Mouse (Mus musculus): ENCODE measurements at regions not wholly inside any gene's neighbourhood (a gene's known extent, or its start where the extent isn't known, plus 50 kb on each side); places are given as distances from the start of the nearest gene placed in this dataset.
A peak's percentile ranks its signal among the peaks of the same experiment; 100 is the strongest.

- H3K27me3 ChIP-seq = no peaks in the 10 kb centered on the region
- no peaks in the 10 kb centered on the region for H3K4me1 ChIP-seq (replicated peaks)
- no peak for ATAC-seq (ENCODE audit: insufficient number of reproducible peaks, insufficient read depth, low FRiP score, low TSS enrichment, low read depth)
- no peak overlapping the region for H3K4me2 ChIP-seq
- 49% methylated on average over 5 of the region's 5 CpGs for WGBS
- no peak overlapping the region for H3K9ac ChIP-seq (replicated peaks)
- no peak overlapping the region for H3K27ac ChIP-seq
- no peaks in the 10 kb centered on the region for H3K9me3 ChIP-seq
- H3K4me3 ChIP-seq (replicated peaks) = no peak overlapping the region
- no peaks in the 10 kb centered on the region for H3K36me3 ChIP-seq
Measured at GRCm38 (mm10) chr10:51191407-51192059, 288.9 kb upstream of the Gm49339 start.

GRCm38 (mm10) chr10:51219481-51219880, 260.9 kb upstream of the Gm49339 start:
- Histone ChIP-seq H3K27me3 (no peaks in the 10 kb centered on the region), H3K27ac (no peak overlapping the region), H3K4me1 (replicated peaks) (no peaks in the 10 kb centered on the region), H3K9me3 (no peaks in the 10 kb centered on the region), H3K4me2 (no peak overlapping the region), H3K36me3 (no peaks in the 10 kb centered on the region), H3K4me3 (replicated peaks) (no peak overlapping the region), H3K9ac (replicated peaks) (no peak overlapping the region)
- no peak for ATAC-seq (ENCODE audit: insufficient number of reproducible peaks, insufficient read depth, low FRiP score, low TSS enrichment, low read depth)
- 79% methylated on average over 4 of the region's 4 CpGs for WGBS

- Histone ChIP-seq H3K27me3 (no peaks in the 10 kb centered on the region), H3K9ac (replicated peaks) (no peak overlapping the region), H3K4me3 (replicated peaks) (no peak overlapping the region), H3K27ac (no peak overlapping the region), H3K36me3 (no peaks in the 10 kb centered on the region), H3K9me3 (no peaks in the 10 kb centered on the region), H3K4me2 (no peak overlapping the region), H3K4me1 (replicated peaks) (peaks cover 7% of the 10 kb centered on the region; the same call in 1 of the 2 replicates)
- 43% methylated on average over 2 of the region's 2 CpGs for WGBS
- no peak for ATAC-seq (ENCODE audit: insufficient number of reproducible peaks, insufficient read depth, low FRiP score, low TSS enrichment, low read depth)
Measured at GRCm38 (mm10) chr10:51233592-51233991, 246.8 kb upstream of the Gm49339 start.

GRCm38 (mm10) chr10:51235586-51236575, 244.5 kb upstream of the Gm49339 start:
- no peaks in the 10 kb centered on the region for H3K9me3 ChIP-seq
- H3K27me3 ChIP-seq = no peaks in the 10 kb centered on the region
- no peak for ATAC-seq (ENCODE audit: insufficient number of reproducible peaks, insufficient read depth, low FRiP score, low TSS enrichment, low read depth)
- peak overlapping the region; percentile 50; the same call in 1 of the 2 replicates for H3K27ac ChIP-seq
- peaks cover 7% of the 10 kb centered on the region; the same call in 1 of the 2 replicates for H3K4me1 ChIP-seq (replicated peaks)
- no peak overlapping the region for H3K4me3 ChIP-seq (replicated peaks)
- H3K9ac ChIP-seq (replicated peaks) = no peak overlapping the region
- no peak overlapping the region for H3K4me2 ChIP-seq
- WGBS = 24% methylated on average over 10 of the region's 10 CpGs
- no peaks in the 10 kb centered on the region for H3K36me3 ChIP-seq

GRCm38 (mm10) chr10:51238103-51238502, 242.3 kb upstream of the Gm49339 start:
- Histone ChIP-seq H3K4me3 (replicated peaks) (no peak overlapping the region), H3K36me3 (no peaks in the 10 kb centered on the region), H3K9ac (replicated peaks) (no peak overlapping the region), H3K9me3 (no peaks in the 10 kb centered on the region), H3K27me3 (no peaks in the 10 kb centered on the region), H3K4me2 (no peak overlapping the region), H3K27ac (no peak overlapping the region), H3K4me1 (replicated peaks) (peaks cover 7% of the 10 kb centered on the region; the same call in 1 of the 2 replicates)
- no peak for ATAC-seq (ENCODE audit: insufficient number of reproducible peaks, insufficient read depth, low FRiP score, low TSS enrichment, low read depth)

- Histone ChIP-seq H3K4me3 (replicated peaks) (no peak overlapping the region), H3K27ac (no peak overlapping the region), H3K36me3 (no peaks in the 10 kb centered on the region), H3K9ac (replicated peaks) (no peak overlapping the region), H3K4me2 (no peak overlapping the region), H3K9me3 (no peaks in the 10 kb centered on the region), H3K4me1 (replicated peaks) (no peaks in the 10 kb centered on the region), H3K27me3 (no peaks in the 10 kb centered on the region; the same call in 1 of the 2 replicates)
- WGBS = 100% methylated on average over 1 of the region's 1 CpGs
- no peak for ATAC-seq (ENCODE audit: insufficient number of reproducible peaks, insufficient read depth, low FRiP score, low TSS enrichment, low read depth)
Measured at GRCm38 (mm10) chr10:51253439-51253838, 227.0 kb upstream of the Gm49339 start.

- no peak overlapping the region for H3K4me2 ChIP-seq
- no peak overlapping the region for H3K4me3 ChIP-seq (replicated peaks)
- no peaks in the 10 kb centered on the region; the same call in 1 of the 2 replicates for H3K27me3 ChIP-seq
- no peak overlapping the region for H3K27ac ChIP-seq
- no peaks in the 10 kb centered on the region for H3K4me1 ChIP-seq (replicated peaks)
- no peak for ATAC-seq (ENCODE audit: insufficient number of reproducible peaks, insufficient read depth, low FRiP score, low TSS enrichment, low read depth)
- H3K9me3 ChIP-seq = no peaks in the 10 kb centered on the region
- H3K36me3 ChIP-seq = no peaks in the 10 kb centered on the region
- H3K9ac ChIP-seq (replicated peaks) = no peak overlapping the region
- 55% methylated on average over 4 of the region's 4 CpGs for WGBS
Measured at GRCm38 (mm10) chr10:51257587-51258049, 222.8 kb upstream of the Gm49339 start.

- no peak overlapping the region for H3K4me3 ChIP-seq (replicated peaks)
- H3K9ac ChIP-seq (replicated peaks) = no peak overlapping the region
- H3K9me3 ChIP-seq = no peaks in the 10 kb centered on the region
- no peaks in the 10 kb centered on the region for H3K27me3 ChIP-seq
- no peaks in the 10 kb centered on the region for H3K36me3 ChIP-seq
- no peak overlapping the region for H3K4me2 ChIP-seq
- H3K27ac ChIP-seq = no peak overlapping the region
- WGBS = 76% methylated on average over 1 of the region's 1 CpGs
- no peaks in the 10 kb centered on the region for H3K4me1 ChIP-seq (replicated peaks)
- ATAC-seq (ENCODE audit: insufficient number of reproducible peaks, insufficient read depth, low FRiP score, low TSS enrichment, low read depth) = no peak
Measured at GRCm38 (mm10) chr10:51271364-51271763, 209.0 kb upstream of the Gm49339 start.

GRCm38 (mm10) chr10:51278195-51278594, 202.2 kb upstream of the Gm49339 start:
- Histone ChIP-seq H3K4me3 (replicated peaks) (no peak overlapping the region), H3K9me3 (no peaks in the 10 kb centered on the region), H3K9ac (replicated peaks) (no peak overlapping the region), H3K4me2 (no peak overlapping the region), H3K27ac (no peak overlapping the region), H3K4me1 (replicated peaks) (no peaks in the 10 kb centered on the region), H3K27me3 (no peaks in the 10 kb centered on the region), H3K36me3 (no peaks in the 10 kb centered on the region)
- WGBS = 55% methylated on average over 2 of the region's 2 CpGs
- no peak for ATAC-seq (ENCODE audit: insufficient number of reproducible peaks, insufficient read depth, low FRiP score, low TSS enrichment, low read depth)

- ATAC-seq (ENCODE audit: insufficient number of reproducible peaks, insufficient read depth, low FRiP score, low TSS enrichment, low read depth) = no peak
- Histone ChIP-seq H3K4me1 (replicated peaks) (no peaks in the 10 kb centered on the region), H3K4me3 (replicated peaks) (no peak overlapping the region), H3K27ac (no peak overlapping the region), H3K9me3 (no peaks in the 10 kb centered on the region), H3K36me3 (no peaks in the 10 kb centered on the region), H3K9ac (replicated peaks) (no peak overlapping the region), H3K27me3 (no peaks in the 10 kb centered on the region), H3K4me2 (no peak overlapping the region)
- whole genome bisulfite sequencing = 83% methylated on average over 1 of the region's 1 CpGs
Measured at GRCm38 (mm10) chr10:51282451-51282850, 198.0 kb upstream of the Gm49339 start.

- H3K27ac ChIP-seq = no peak overlapping the region
Measured at GRCm38 (mm10) chr10:51284538-51284937, 195.9 kb upstream of the Gm49339 start.

More at GRCm38 (mm10) chr10:51284538-51284937, 195.9 kb upstream of the Gm49339 start:
- Histone ChIP-seq H3K9ac (replicated peaks) (no peak overlapping the region), H3K9me3 (no peaks in the 10 kb centered on the region), H3K4me2 (no peak overlapping the region), H3K4me1 (replicated peaks) (no peaks in the 10 kb centered on the region), H3K27me3 (no peaks in the 10 kb centered on the region), H3K36me3 (no peaks in the 10 kb centered on the region), H3K4me3 (replicated peaks) (no peak overlapping the region)
- ATAC-seq (ENCODE audit: insufficient number of reproducible peaks, insufficient read depth, low FRiP score, low TSS enrichment, low read depth) = no peak

Data from limb, embryonic 12.5 days (tissue).